Mouse (Mus musculus) midbrain, embryonic 16.5 days (tissue): ENCODE measurements around the gene Zpbp2. TPM values are rescaled to one million over a fixed set of nuclear protein-coding genes. Genes with fewer than 3 reads are reported as not detected.

ENCODE experiments used
- ATAC-seq: fragments of 200-750 bp; cut with Nextera tagmentation; 2 replicates; pipeline ENCODE4 v1.8.0; 2017; ENCODE audit warnings: moderate TSS enrichment
- H3K27ac ChIP-seq: fragments of 300-500 bp; sonication (generic); 2 replicates; pipeline ENCODE4 v1.5.1; 2014; ENCODE audit warnings: mild to moderate bottlenecking, low read length, mixed read lengths
- H3K27me3 ChIP-seq: fragments of 300-500 bp; sonication (generic); 2 replicates; pipeline ENCODE4 v1.6.1; 2014; ENCODE audit warnings: low read depth, low read length, mixed read lengths; ENCODE audit not compliant: control insufficient read depth, insufficient read depth
- H3K36me3 ChIP-seq: fragments of 300-500 bp; sonication (generic); 2 replicates; pipeline ENCODE4 v1.6.1; 2014; ENCODE audit warnings: mild to moderate bottlenecking, low read length, moderate library complexity, mixed read lengths; ENCODE audit not compliant: control insufficient read depth, insufficient read depth
- H3K4me1 ChIP-seq: fragments of 300-500 bp; sonication (generic); 2 replicates; pipeline ENCODE4 v1.6.1; 2014; ENCODE audit warnings: mild to moderate bottlenecking, low read length, mixed read lengths; ENCODE audit not compliant: control insufficient read depth, insufficient read depth
- H3K4me2 ChIP-seq: fragments of 300-500 bp; sonication (generic); 2 replicates; pipeline ENCODE4 v1.6.1; 2014; ENCODE audit warnings: mild to moderate bottlenecking, low read length, mixed read lengths
- H3K4me3 ChIP-seq: fragments of 300-500 bp; sonication (generic); 2 replicates; pipeline ENCODE4 v1.5.1; 2014; ENCODE audit warnings: low read depth, mild to moderate bottlenecking, low read length, moderate library complexity, mixed read lengths
- H3K9ac ChIP-seq: fragments of 300-500 bp; sonication (generic); 2 replicates; pipeline ENCODE4 v1.6.1; 2014; ENCODE audit warnings: low read depth, low read length, mixed read lengths
- H3K9me3 ChIP-seq: fragments of 300-500 bp; sonication (generic); replicated peaks from 2 replicates; pipeline ENCODE4 v1.6.1; 2014; ENCODE audit warnings: mild to moderate bottlenecking, low read length, mixed read lengths; ENCODE audit not compliant: control insufficient read depth, poor library complexity, severe bottlenecking
- WGBS: fragments of 180-500 bp; shearing (Covaris S2); extraction: QIAGEN DNeasy Blood & Tissue Kit; methylation state at CpG from one replicate; pipeline ENCODE4 v1.1.7; 2014; 5-methylcytosine and 5-hydroxymethylcytosine counted together
- polyA plus RNA-seq: library from polyadenylated mRNA; unstranded; fragments of >200 nt; fragmentation: Nextera tagmentation; extraction: Ambion mirVana; gene quantifications from 2 replicates; pipeline ENCODE4 v1.2.1, GENCODE M21; 2015

The Zpbp2 gene
- polyA plus RNA-seq, 1 experiment from 2014 or later, result 0.15 TPM

- H3K9ac ChIP-seq, result no peak overlapping the region
- H3K9me3 ChIP-seq, result no peaks in the 10 kb centered on the region
- H3K4me1 ChIP-seq, result no peaks in the 10 kb centered on the region
- H3K4me3 ChIP-seq, result no peak overlapping the region
- peaks cover 7% of the 10 kb centered on the region for H3K27me3 ChIP-seq
- no peak overlapping the region for H3K27ac ChIP-seq
- no peaks in the 10 kb centered on the region for H3K36me3 ChIP-seq
- no peak overlapping the region for H3K4me2 ChIP-seq
- ATAC-seq, result no peak
Observed at GRCm38 (mm10) chr11:98537480-98538034, 13.3 kb upstream of the Zpbp2 start.

GRCm38 (mm10) chr11:98540319-98540718, 10.6 kb upstream of the Zpbp2 start:
- Histone ChIP-seq H3K9me3 (no peaks in the 10 kb centered on the region), H3K36me3 (no peaks in the 10 kb centered on the region), H3K27ac (no peak overlapping the region), H3K4me2 (no peak overlapping the region), H3K9ac (no peak overlapping the region), H3K27me3 (peaks cover 18% of the 10 kb centered on the region), H3K4me1 (peaks cover 1% of the 10 kb centered on the region; the same call in 1 of the 2 replicates), H3K4me3 (no peak overlapping the region)
- ATAC-seq, result no peak
- 81% methylated on average over 5 of the region's 5 CpGs for WGBS

GRCm38 (mm10) chr11:98542553-98542952, 8.3 kb upstream of the Zpbp2 start:
- H3K9me3 ChIP-seq, result no peaks in the 10 kb centered on the region
- WGBS, result 80% methylated on average over 8 of the region's 8 CpGs
- no peak overlapping the region for H3K4me3 ChIP-seq
- no peak overlapping the region for H3K4me2 ChIP-seq
- H3K36me3 ChIP-seq, result no peaks in the 10 kb centered on the region
- H3K9ac ChIP-seq, result no peak overlapping the region
- ATAC-seq, result no peak
- no peak overlapping the region for H3K27ac ChIP-seq
- peaks cover 8% of the 10 kb centered on the region; the same call in 1 of the 2 replicates for H3K4me1 ChIP-seq
- H3K27me3 ChIP-seq, result peaks cover 38% of the 10 kb centered on the region

- Histone ChIP-seq H3K9ac (no peak overlapping the region), H3K4me3 (no peak overlapping the region), H3K36me3 (no peaks in the 10 kb centered on the region), H3K27me3 (peaks cover 45% of the 10 kb centered on the region), H3K4me2 (no peak overlapping the region), H3K9me3 (no peaks in the 10 kb centered on the region), H3K4me1 (peaks cover 8% of the 10 kb centered on the region; the same call in 1 of the 2 replicates), H3K27ac (no peak overlapping the region)
- WGBS, result 90% methylated on average over 1 of the region's 1 CpGs
- ATAC-seq, result no peak
Observed at GRCm38 (mm10) chr11:98543414-98543813, 7.5 kb upstream of the Zpbp2 start.

GRCm38 (mm10) chr11:98544890-98545677, 5.8 kb upstream of the Zpbp2 start:
- ATAC-seq, result no peak
- Histone ChIP-seq H3K4me3 (peak overlapping the region; percentile 52), H3K9me3 (no peaks in the 10 kb centered on the region), H3K36me3 (no peaks in the 10 kb centered on the region), H3K27ac (no peak overlapping the region), H3K27me3 (peaks cover 57% of the 10 kb centered on the region), H3K9ac (peak overlapping the region; percentile 62), H3K4me1 (peaks cover 8% of the 10 kb centered on the region; the same call in 1 of the 2 replicates), H3K4me2 (peak overlapping the region; percentile 98)
- 4% methylated on average over 16 of the region's 16 CpGs for WGBS

GRCm38 (mm10) chr11:98545711-98546231, 5.1 kb upstream of the Zpbp2 start, which contains the start of gene Ikzf3:
Ikzf3 (minus strand) TSS chr11:98546031.
- H3K36me3 ChIP-seq, result no peaks in the 10 kb centered on the region
- H3K4me1 ChIP-seq, result peaks cover 13% of the 10 kb centered on the region
- peak within 1 kb of the TSS; percentile 52 for H3K4me3 ChIP-seq
- H3K27me3 ChIP-seq, result peaks cover 60% of the 10 kb centered on the region
- WGBS, result under 1% methylated on average over 51 of the region's 58 CpGs
- H3K9ac ChIP-seq, result peak within 1 kb of the TSS; percentile 62
- no peak within 1 kb of the TSS for H3K27ac ChIP-seq
- no peak for ATAC-seq
- peak within 1 kb of the TSS; percentile 98 for H3K4me2 ChIP-seq
- no peaks in the 10 kb centered on the region for H3K9me3 ChIP-seq

GRCm38 (mm10) chr11:98546529-98547307, 4.2 kb upstream of the Zpbp2 start:
- Histone ChIP-seq H3K36me3 (no peaks in the 10 kb centered on the region), H3K9ac (no peak overlapping the region), H3K27ac (no peak overlapping the region), H3K4me2 (no peak overlapping the region), H3K4me1 (peaks cover 16% of the 10 kb centered on the region), H3K27me3 (peaks cover 55% of the 10 kb centered on the region), H3K4me3 (no peak overlapping the region), H3K9me3 (no peaks in the 10 kb centered on the region)
- 40% methylated on average over 12 of the region's 12 CpGs for WGBS
- no peak for ATAC-seq

- WGBS, result 57% methylated on average over 3 of the region's 3 CpGs
- no peak for ATAC-seq
- Histone ChIP-seq H3K4me1 (peaks cover 16% of the 10 kb centered on the region), H3K4me2 (no peak overlapping the region), H3K4me3 (no peak overlapping the region), H3K27me3 (peaks cover 55% of the 10 kb centered on the region), H3K9me3 (no peaks in the 10 kb centered on the region), H3K27ac (no peak overlapping the region), H3K36me3 (no peaks in the 10 kb centered on the region), H3K9ac (no peak overlapping the region)
Observed at GRCm38 (mm10) chr11:98547308-98547693, 3.6 kb upstream of the Zpbp2 start.
